Mouse (Mus musculus): ENCODE measurements around the gene Trpm1. TPM values are rescaled to one million over a fixed set of nuclear protein-coding genes. Genes with fewer than 3 reads are reported as not detected.
A peak's percentile ranks its signal among the peaks of the same experiment; 100 is the strongest.

Gene Trpm1
- polyA plus RNA-seq, 1 experiment from 2014 or later = 16.0 TPM

GRCm38 (mm10) chr7:64279548-64279947 lies 125.9 kb downstream of the Trpm1 start:
- Histone ChIP-seq H3K4me3 (no peak overlapping the region), H3K27me3 (replicated peaks; ENCODE audit: low read depth, poor library complexity, severe bottlenecking) (no peaks in the 10 kb centered on the region), H3K27ac (replicated peaks) (no peak overlapping the region), H3K9me3 (no peaks in the 10 kb centered on the region), H3K36me3 (replicated peaks) (no peaks in the 10 kb centered on the region), H3K4me1 (peaks cover 7% of the 10 kb centered on the region; the same call in 1 of the 2 replicates)
- WGBS = 84% methylated on average over 3 of the region's 3 CpGs
- DNase-seq (ENCODE audit: low spot score) = no peak

- Histone ChIP-seq H3K27ac (replicated peaks) (no peak overlapping the region), H3K4me1 (peaks cover 19% of the 10 kb centered on the region), H3K36me3 (replicated peaks) (no peaks in the 10 kb centered on the region; the same call in 1 of the 2 replicates), H3K9me3 (no peaks in the 10 kb centered on the region), H3K27me3 (replicated peaks; ENCODE audit: low read depth, poor library complexity, severe bottlenecking) (no peaks in the 10 kb centered on the region; the same call in 1 of the 2 replicates), H3K4me3 (peak overlapping the region; percentile 86)
- no peak for DNase-seq (ENCODE audit: low spot score)
These were observed 132.9 kb downstream of the Trpm1 start for GRCm38 (mm10) chr7:64286566-64286965.

- peak; percentile 97 for DNase-seq (ENCODE audit: low spot score)
- H3K36me3 ChIP-seq (replicated peaks) = peaks cover 5% of the 10 kb centered on the region; the same call in 1 of the 2 replicates
- WGBS = under 1% methylated on average over 77 of the region's 77 CpGs
These were observed 133.9 kb downstream of the Trpm1 start, which contains the start of gene Mtmr10 for GRCm38 (mm10) chr7:64287414-64288091. Gene Mtmr10 (plus strand): TSS chr7:64287653.

GRCm38 (mm10) chr7:64289416-64289815 lies 135.8 kb downstream of the Trpm1 start:
- no peaks in the 10 kb centered on the region for H3K9me3 ChIP-seq
- H3K27me3 ChIP-seq (replicated peaks; ENCODE audit: low read depth, poor library complexity, severe bottlenecking) = no peaks in the 10 kb centered on the region; the same call in 1 of the 2 replicates
- no peak for DNase-seq (ENCODE audit: low spot score)
- no peak overlapping the region for H3K4me3 ChIP-seq
- peaks cover 6% of the 10 kb centered on the region; the same call in 1 of the 2 replicates for H3K36me3 ChIP-seq (replicated peaks)
- H3K27ac ChIP-seq (replicated peaks) = no peak overlapping the region
- WGBS = 94% methylated on average over 7 of the region's 7 CpGs
- peaks cover 19% of the 10 kb centered on the region for H3K4me1 ChIP-seq

More at GRCm38 (mm10) chr7:64287414-64288091, 133.9 kb downstream of the Trpm1 start, which contains the start of gene Mtmr10:
- H3K9me3 ChIP-seq = no peaks in the 10 kb centered on the region
- H3K4me1 ChIP-seq = peaks cover 19% of the 10 kb centered on the region
- peak within 1 kb of the TSS; percentile 86 for H3K4me3 ChIP-seq
- no peaks in the 10 kb centered on the region; the same call in 1 of the 2 replicates for H3K27me3 ChIP-seq (replicated peaks; ENCODE audit: low read depth, poor library complexity, severe bottlenecking)
- H3K27ac ChIP-seq (replicated peaks) = peak within 1 kb of the TSS; percentile 91

GRCm38 (mm10) chr7:64290431-64290830 lies 136.8 kb downstream of the Trpm1 start:
- DNase-seq (ENCODE audit: low spot score) = no peak
- Histone ChIP-seq H3K4me3 (no peak overlapping the region), H3K9me3 (no peaks in the 10 kb centered on the region), H3K4me1 (peaks cover 19% of the 10 kb centered on the region), H3K36me3 (replicated peaks) (peaks cover 6% of the 10 kb centered on the region; the same call in 1 of the 2 replicates), H3K27me3 (replicated peaks; ENCODE audit: low read depth, poor library complexity, severe bottlenecking) (no peaks in the 10 kb centered on the region; the same call in 1 of the 2 replicates), H3K27ac (replicated peaks) (no peak overlapping the region)
- WGBS = 86% methylated on average over 6 of the region's 6 CpGs

GRCm38 (mm10) chr7:64291722-64292121 lies 138.1 kb downstream of the Trpm1 start:
- Histone ChIP-seq H3K27ac (replicated peaks) (no peak overlapping the region), H3K4me3 (no peak overlapping the region), H3K27me3 (replicated peaks; ENCODE audit: low read depth, poor library complexity, severe bottlenecking) (no peaks in the 10 kb centered on the region), H3K4me1 (peaks cover 20% of the 10 kb centered on the region), H3K9me3 (no peaks in the 10 kb centered on the region), H3K36me3 (replicated peaks) (peaks cover 6% of the 10 kb centered on the region; the same call in 1 of the 2 replicates)
- DNase-seq (ENCODE audit: low spot score) = no peak
- 95% methylated on average over 10 of the region's 10 CpGs for WGBS

GRCm38 (mm10) chr7:64296286-64297010 lies 142.8 kb downstream of the Trpm1 start:
- WGBS = 57% methylated on average over 5 of the region's 5 CpGs
- Histone ChIP-seq H3K36me3 (replicated peaks) (peaks cover 36% of the 10 kb centered on the region), H3K4me1 (peaks cover 10% of the 10 kb centered on the region), H3K27me3 (replicated peaks; ENCODE audit: low read depth, poor library complexity, severe bottlenecking) (no peaks in the 10 kb centered on the region), H3K9me3 (no peaks in the 10 kb centered on the region), H3K27ac (replicated peaks) (no peak overlapping the region), H3K4me3 (no peak overlapping the region)
- DNase-seq (ENCODE audit: low spot score) = no peak

GRCm38 (mm10) chr7:64310241-64310640 lies 156.6 kb downstream of the Trpm1 start:
- no peak overlapping the region for H3K27ac ChIP-seq (replicated peaks)
- no peaks in the 10 kb centered on the region for H3K27me3 ChIP-seq (replicated peaks; ENCODE audit: low read depth, poor library complexity, severe bottlenecking)
- H3K4me1 ChIP-seq = no peaks in the 10 kb centered on the region
- H3K9me3 ChIP-seq = no peaks in the 10 kb centered on the region
- peaks cover 37% of the 10 kb centered on the region for H3K36me3 ChIP-seq (replicated peaks)
- no peak for DNase-seq (ENCODE audit: low spot score)
- WGBS = 91% methylated on average over 7 of the region's 7 CpGs
- no peak overlapping the region for H3K4me3 ChIP-seq

GRCm38 (mm10) chr7:64310756-64311155 lies 157.1 kb downstream of the Trpm1 start:
- H3K27ac ChIP-seq (replicated peaks) = no peak overlapping the region
- no peak for DNase-seq (ENCODE audit: low spot score)
- H3K4me1 ChIP-seq = no peaks in the 10 kb centered on the region
- H3K36me3 ChIP-seq (replicated peaks) = peaks cover 39% of the 10 kb centered on the region
- 77% methylated on average over 2 of the region's 2 CpGs for WGBS
- H3K4me3 ChIP-seq = no peak overlapping the region
- H3K9me3 ChIP-seq = no peaks in the 10 kb centered on the region
- no peaks in the 10 kb centered on the region for H3K27me3 ChIP-seq (replicated peaks; ENCODE audit: low read depth, poor library complexity, severe bottlenecking)

GRCm38 (mm10) chr7:64312811-64313210 lies 159.2 kb downstream of the Trpm1 start:
- 94% methylated on average over 7 of the region's 7 CpGs for WGBS
- H3K4me1 ChIP-seq = no peaks in the 10 kb centered on the region
- no peak overlapping the region for H3K27ac ChIP-seq (replicated peaks)
- no peaks in the 10 kb centered on the region for H3K9me3 ChIP-seq
- H3K27me3 ChIP-seq (replicated peaks; ENCODE audit: low read depth, poor library complexity, severe bottlenecking) = no peaks in the 10 kb centered on the region
- H3K36me3 ChIP-seq (replicated peaks) = peaks cover 52% of the 10 kb centered on the region
- no peak overlapping the region for H3K4me3 ChIP-seq
- no peak for DNase-seq (ENCODE audit: low spot score)
